Mouse (Mus musculus) heart, postnatal 0 days (tissue): Measurements from ENCODE around the gene Pde6c. TPM values are rescaled to one million over a fixed set of nuclear protein-coding genes. Genes with fewer than 3 reads are reported as not detected.

Experiments used
- ATAC-seq: fragments of 200-750 bp; cut with Nextera tagmentation; 2 replicates; pipeline ENCODE4 v1.8.0; 2017; ENCODE audit warnings: low read depth, moderate number of reproducible peaks, moderate library complexity; ENCODE audit not compliant: insufficient read depth
- DNase-seq: peaks from one replicate; pipeline ENCODE4 v3.0.0-alpha.2; 2016; ENCODE audit warnings: low spot score
- H3K27ac ChIP-seq: fragments of 300-500 bp; sonication (generic); 2 replicates; pipeline ENCODE4 v1.5.1; 2014; ENCODE audit warnings: low read depth, mild to moderate bottlenecking
- H3K27me3 ChIP-seq: fragments of 300-500 bp; sonication (generic); 2 replicates; pipeline ENCODE4 v1.6.1; 2014; ENCODE audit warnings: low read length, mixed read lengths; ENCODE audit not compliant: control insufficient read depth, insufficient read depth
- H3K36me3 ChIP-seq: fragments of 300-500 bp; sonication (generic); replicated peaks from 2 replicates; pipeline ENCODE4 v1.6.1; 2014; ENCODE audit warnings: low read length, mixed read lengths; ENCODE audit not compliant: control insufficient read depth, insufficient read depth
- H3K4me1 ChIP-seq: fragments of 300-500 bp; sonication (generic); 2 replicates; pipeline ENCODE4 v1.6.1; 2014; ENCODE audit warnings: antibody characterized with exemption; ENCODE audit not compliant: control insufficient read depth, insufficient read depth
- H3K4me2 ChIP-seq: fragments of 300-500 bp; sonication (generic); 2 replicates; pipeline ENCODE4 v1.6.1; 2014; ENCODE audit warnings: low read depth, mild to moderate bottlenecking, low read length, moderate library complexity
- H3K4me3 ChIP-seq: fragments of 300-500 bp; sonication (generic); 2 replicates; pipeline ENCODE4 v1.5.1; 2014; ENCODE audit warnings: low read depth, low read length
- H3K9ac ChIP-seq: fragments of 300-500 bp; sonication (generic); replicated peaks from 2 replicates; pipeline ENCODE4 v1.6.1; 2014; ENCODE audit warnings: low read depth, low read length, mixed read lengths
- H3K9me3 ChIP-seq: fragments of 300-500 bp; sonication (generic); replicated peaks from 2 replicates; pipeline ENCODE4 v1.6.1; 2016; ENCODE audit warnings: low read length; ENCODE audit not compliant: control insufficient read depth
- CTCF ChIP-seq: IDR thresholded peaks from 2 replicates; pipeline ENCODE4 v1.5.1; 2016; ENCODE audit warnings: antibody characterized with exemption, control low read depth, low read depth
- EP300 ChIP-seq: IDR thresholded peaks from 2 replicates; pipeline ENCODE4 v1.6.1; 2016; ENCODE audit warnings: antibody characterized with exemption, low read depth
- WGBS: fragments of 180-500 bp; shearing (Covaris S2); extraction: QIAGEN DNeasy Blood & Tissue Kit; methylation state at CpG from one replicate; pipeline ENCODE4 v1.1.7; 2014; 5-methylcytosine and 5-hydroxymethylcytosine counted together
- polyA plus RNA-seq: library from polyadenylated mRNA; unstranded; fragments of >200 nt; fragmentation: Nextera tagmentation; extraction: Ambion mirVana; gene quantifications from 2 replicates; pipeline ENCODE4 v1.2.1, GENCODE M21; 2015
- total RNA-seq: library from RNA; depleted of rRNA; stranded (reverse); fragments of >200 nt; gene quantifications from 2 replicates; pipeline ENCODE4 v1.2.3, GENCODE M21; 2014; ENCODE audit warnings: low replicate concordance

Gene Pde6c
- total and polyA plus RNA-seq, 2 experiments from 2014 or later, result not detected

GRCm38 (mm10) chr19:38143540-38144271 lies 11.1 kb downstream of the Pde6c start:
- TF ChIP-seq EP300, result no peak
- TF ChIP-seq CTCF, result no peak
- Histone ChIP-seq H3K4me3 (no peak overlapping the region), H3K27me3 (no peaks in the 10 kb centered on the region), H3K36me3 (no peaks in the 10 kb centered on the region), H3K4me2 (no peak overlapping the region), H3K9me3 (no peaks in the 10 kb centered on the region), H3K27ac (no peak overlapping the region), H3K4me1 (no peaks in the 10 kb centered on the region), H3K9ac (no peak overlapping the region)
- DNase-seq, result no peak
- 53% methylated on average over 4 of the region's 4 CpGs for WGBS
- no peak for ATAC-seq

GRCm38 (mm10) chr19:38156243-38156642 lies 23.7 kb downstream of the Pde6c start:
- Histone ChIP-seq H3K4me3 (no peak overlapping the region), H3K27me3 (no peaks in the 10 kb centered on the region), H3K9ac (no peak overlapping the region), H3K4me2 (no peak overlapping the region), H3K9me3 (no peaks in the 10 kb centered on the region), H3K27ac (no peak overlapping the region), H3K36me3 (no peaks in the 10 kb centered on the region), H3K4me1 (no peaks in the 10 kb centered on the region)
- no peak for DNase-seq
- TF ChIP-seq CTCF (peak; percentile 0; the same call in 1 of the 2 replicates), EP300 (no peak)
- WGBS, result 98% methylated on average over 1 of the region's 1 CpGs
- ATAC-seq, result no peak

- no peak for ATAC-seq
- Histone ChIP-seq H3K9me3 (no peaks in the 10 kb centered on the region), H3K36me3 (no peaks in the 10 kb centered on the region), H3K4me3 (no peak overlapping the region), H3K4me1 (peaks cover 6% of the 10 kb centered on the region; the same call in 1 of the 2 replicates), H3K27me3 (no peaks in the 10 kb centered on the region), H3K4me2 (no peak overlapping the region), H3K27ac (no peak overlapping the region), H3K9ac (no peak overlapping the region)
- 80% methylated on average over 21 of the region's 21 CpGs for WGBS
- DNase-seq, result no peak
- TF ChIP-seq CTCF (no peak), EP300 (no peak)
Measured at GRCm38 (mm10) chr19:38161648-38162354, 29.2 kb downstream of the Pde6c start.

- Histone ChIP-seq H3K27me3 (no peaks in the 10 kb centered on the region), H3K36me3 (no peaks in the 10 kb centered on the region), H3K27ac (no peak overlapping the region), H3K9ac (no peak overlapping the region), H3K4me1 (peaks cover 11% of the 10 kb centered on the region), H3K9me3 (no peaks in the 10 kb centered on the region), H3K4me2 (no peak overlapping the region), H3K4me3 (no peak overlapping the region)
- ATAC-seq (no peak), DNase-seq (no peak)
- TF ChIP-seq CTCF (no peak), EP300 (no peak)
- 44% methylated on average over 2 of the region's 2 CpGs for WGBS
Measured at GRCm38 (mm10) chr19:38164633-38165032, 32.1 kb downstream of the Pde6c start.

- Histone ChIP-seq H3K27me3 (no peaks in the 10 kb centered on the region), H3K27ac (no peak overlapping the region), H3K36me3 (0 out of 2 replicates have a peak, but pooled peaks cover 12% of the 10 kb centered on the region), H3K9ac (no peak overlapping the region), H3K4me1 (no peaks in the 10 kb centered on the region), H3K4me2 (no peak overlapping the region), H3K9me3 (no peaks in the 10 kb centered on the region), H3K4me3 (no peak overlapping the region)
- WGBS, result 73% methylated on average over 9 of the region's 9 CpGs
- DNase-seq, result no peak
- TF ChIP-seq EP300, result no peak
- no peak for ATAC-seq
Measured at GRCm38 (mm10) chr19:38179675-38180074, 47.1 kb downstream of the Pde6c start.
